Mouse (Mus musculus): ENCODE results near the gene Prph. TPM values are rescaled to one million over a fixed set of nuclear protein-coding genes. Genes with fewer than 3 reads are reported as not detected.
"Not testable (repeated sequence)": the region's sequence is repeated elsewhere in the genome, so short reads cannot be mapped to it uniquely, and the experiment has no call there.

Gene Prph
- total RNA-seq, 1 experiment from 2014 or later, result not detected

DNA sequence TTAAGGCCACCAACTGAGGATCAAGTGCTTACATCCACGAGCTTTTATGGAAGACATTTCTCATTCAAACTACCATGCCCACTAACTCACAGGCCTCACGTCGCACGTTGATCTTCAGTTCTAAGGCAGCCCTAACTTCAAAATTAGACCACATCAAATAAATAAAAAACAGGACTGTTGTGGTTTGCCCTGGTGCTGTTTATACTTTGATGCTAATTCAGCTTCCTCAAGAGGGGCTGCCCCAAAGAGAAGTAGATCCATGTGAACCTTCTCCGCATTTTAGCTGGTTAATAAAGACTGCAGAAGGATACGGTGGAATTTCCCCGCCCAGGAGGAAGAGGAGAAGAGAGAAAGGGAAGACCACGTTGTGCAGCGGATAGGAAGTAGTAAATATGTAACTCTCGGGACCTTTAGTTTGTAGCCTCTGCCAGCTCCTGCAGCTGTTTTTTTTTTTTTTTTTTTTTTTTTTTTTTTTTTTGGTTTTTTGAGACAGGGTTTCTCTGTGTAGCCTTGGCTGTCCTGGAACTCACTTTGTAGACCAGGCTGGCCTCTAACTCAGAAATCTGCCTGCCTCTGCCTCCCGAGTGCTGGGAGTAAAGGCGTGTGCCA is 10.7 kb downstream of the Prph start:
- no peak for ATAC-seq (replicated peaks; ENCODE audit: low read depth, poor library complexity, severe bottlenecking)

DNA sequence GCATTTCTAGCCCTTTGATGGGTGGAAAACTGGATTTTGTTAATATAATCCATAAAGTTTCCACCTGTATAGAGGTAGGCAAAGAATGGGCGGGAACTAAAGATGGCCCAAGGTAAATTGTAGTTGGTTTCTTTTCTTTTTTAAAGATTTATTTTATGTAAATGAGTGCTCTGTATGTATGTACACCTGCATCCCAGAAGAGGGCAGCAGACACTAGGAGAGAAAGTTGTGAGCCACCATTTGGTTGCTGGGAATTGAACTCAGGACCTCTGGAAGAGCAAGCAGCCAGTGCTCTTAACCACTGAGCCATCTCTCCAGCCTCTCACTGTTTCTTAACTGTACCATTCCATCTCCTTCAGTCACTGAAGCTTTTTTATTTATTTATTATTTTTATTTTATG is 17.0 kb downstream of the Prph start:
- no peak for ATAC-seq (replicated peaks; ENCODE audit: low read depth, poor library complexity, severe bottlenecking)

DNA sequence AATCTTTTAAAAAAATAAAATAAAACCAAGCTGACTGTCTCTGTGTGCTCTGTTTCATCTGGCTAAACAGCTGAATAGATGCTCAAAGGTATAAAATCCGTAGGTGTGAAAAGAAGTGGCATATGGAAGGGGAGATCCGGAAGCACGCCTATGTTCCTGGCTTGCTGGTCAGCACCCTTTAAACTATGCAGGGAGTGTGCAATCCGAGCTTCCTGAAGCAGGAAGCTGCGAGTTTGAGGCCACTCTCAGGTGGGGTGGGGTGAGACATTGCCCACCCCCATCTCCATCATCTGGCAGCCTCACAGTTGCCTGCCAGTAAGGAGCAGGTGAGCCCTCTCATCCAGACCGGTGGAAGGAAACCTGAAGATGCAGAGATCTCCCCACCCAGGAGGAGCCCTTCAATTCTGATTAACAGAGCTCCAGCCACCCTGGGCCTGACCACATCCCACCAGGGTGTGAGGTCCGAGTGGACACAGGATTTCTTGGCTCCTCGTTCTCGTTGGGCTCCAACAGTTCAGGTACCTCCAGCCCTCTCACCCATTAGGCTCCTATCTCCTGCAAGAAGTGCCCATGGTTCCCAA is 19.1 kb downstream of the Prph start, which contains the start of gene Troap:
Gene Troap (plus strand): TSS at position 557 of the 581 bp plus-strand sequence.
- 0 out of 2 replicates have a peak, but pooled peaks have one; percentile 0 for ATAC-seq (replicated peaks; ENCODE audit: low read depth, poor library complexity, severe bottlenecking)

DNA sequence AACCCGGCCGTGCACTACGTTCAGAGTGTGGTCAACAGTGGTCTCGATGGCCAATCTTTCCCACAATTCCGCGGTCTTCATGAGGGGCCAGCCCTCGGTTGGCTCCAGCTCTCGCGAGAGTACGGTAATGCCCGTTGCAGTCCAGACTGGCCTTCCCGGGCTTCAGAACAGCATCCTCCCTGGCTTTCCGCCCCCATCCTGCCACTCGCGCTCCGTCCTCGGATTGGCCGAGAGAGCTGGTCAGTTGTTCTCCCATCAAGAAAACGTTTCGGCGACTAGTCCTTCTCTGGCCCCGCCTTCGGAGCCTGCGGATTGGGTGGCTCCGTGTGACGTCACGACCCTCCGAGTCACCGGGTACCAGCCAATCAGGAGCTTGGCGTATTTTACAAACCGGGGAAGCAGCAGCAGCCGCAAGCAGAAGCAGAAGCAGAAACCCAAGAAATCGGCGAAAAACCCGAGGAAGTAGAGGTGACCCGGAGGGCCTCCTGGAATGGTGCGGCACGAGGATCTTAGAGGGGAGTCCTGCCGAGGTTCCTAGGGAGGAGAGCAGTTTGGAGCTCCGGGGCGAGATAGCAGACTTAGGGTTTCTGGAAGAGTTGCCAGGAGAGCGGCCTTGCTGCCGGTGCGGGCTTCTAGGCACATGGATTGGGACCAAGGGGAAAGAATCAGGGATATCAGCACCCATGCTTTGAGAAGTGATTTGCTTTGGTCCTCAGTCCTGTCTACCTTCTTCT is 19.8 kb downstream of the Prph start:
- ATAC-seq (replicated peaks; ENCODE audit: low read depth, poor library complexity, severe bottlenecking), result peak; percentile 99

DNA sequence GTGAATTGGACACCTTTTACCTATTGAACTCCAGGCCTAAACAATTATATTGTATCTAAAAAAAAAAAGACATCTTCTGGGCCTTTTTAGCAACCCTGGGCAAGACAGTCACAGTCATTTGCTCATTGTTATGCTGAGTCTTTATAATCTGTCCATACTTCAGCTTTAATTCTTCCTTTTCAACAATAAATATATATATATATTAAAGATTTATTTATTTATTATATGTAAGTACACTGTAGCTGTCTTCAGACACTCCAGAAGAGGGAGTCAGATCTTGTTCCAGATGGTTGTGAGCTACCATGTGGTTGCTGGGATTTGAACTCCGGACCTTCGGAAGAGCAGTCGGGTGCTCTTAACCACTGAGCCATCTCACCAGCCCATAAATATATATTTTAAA is 21.0 kb downstream of the Prph start:
- ATAC-seq (replicated peaks; ENCODE audit: low read depth, poor library complexity, severe bottlenecking), result not testable (repeated sequence)

DNA sequence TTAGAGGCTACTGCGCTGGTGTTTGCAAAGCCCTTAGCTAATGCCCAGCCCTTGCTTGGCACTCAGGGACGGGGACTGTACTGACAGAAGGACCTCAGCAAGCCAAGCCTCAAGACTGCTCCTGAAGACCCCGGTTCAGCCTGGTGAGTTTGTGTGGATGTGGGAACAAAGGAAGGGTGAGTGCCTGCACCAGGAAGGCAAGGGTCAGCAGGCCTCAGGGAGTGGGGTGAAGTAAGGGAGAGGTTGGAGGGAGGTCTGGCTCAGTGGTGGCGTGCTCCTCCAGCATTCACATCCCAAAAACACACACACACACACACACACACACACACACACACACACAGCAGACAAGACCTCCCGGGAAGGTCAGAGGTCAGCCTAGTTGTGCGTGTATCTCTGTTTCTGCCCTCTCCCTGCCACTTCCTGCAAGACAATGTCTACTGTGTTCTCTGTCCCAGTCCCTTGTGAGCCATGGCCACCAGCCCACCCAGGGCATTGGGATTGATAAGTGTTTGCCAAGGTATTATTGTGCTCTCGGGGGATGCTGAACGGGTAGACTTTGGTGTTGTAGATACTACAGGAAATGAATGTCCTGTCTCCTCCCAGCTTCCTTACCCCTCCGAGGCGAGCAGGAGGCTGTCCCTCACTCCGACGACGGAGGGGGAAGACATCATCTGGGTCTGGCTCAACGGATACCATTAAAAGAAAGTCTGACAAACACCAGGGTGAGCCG is 23.4 kb downstream of the Prph start:
- ATAC-seq (replicated peaks; ENCODE audit: low read depth, poor library complexity, severe bottlenecking), result no peak

DNA sequence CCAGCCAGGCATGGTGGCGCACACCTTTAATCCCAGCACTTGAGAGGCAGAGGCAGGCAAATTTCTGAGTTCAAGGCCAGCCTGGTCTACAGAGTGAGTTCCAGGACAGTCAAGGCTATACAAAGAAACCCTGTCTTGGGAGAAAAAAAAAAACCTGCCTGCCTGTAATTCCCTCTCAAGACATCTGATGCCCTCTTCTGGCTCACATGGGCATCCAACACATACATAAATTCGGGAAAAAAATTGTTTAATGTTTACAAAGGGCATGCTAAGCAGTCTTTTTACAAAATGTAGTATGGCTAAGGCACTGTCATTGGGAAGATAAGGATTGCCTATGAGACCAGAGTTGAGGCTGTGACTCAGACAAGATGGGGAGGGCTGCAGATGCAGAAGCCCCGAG is 24.8 kb downstream of the Prph start:
- no peak for ATAC-seq (replicated peaks; ENCODE audit: low read depth, poor library complexity, severe bottlenecking)

DNA sequence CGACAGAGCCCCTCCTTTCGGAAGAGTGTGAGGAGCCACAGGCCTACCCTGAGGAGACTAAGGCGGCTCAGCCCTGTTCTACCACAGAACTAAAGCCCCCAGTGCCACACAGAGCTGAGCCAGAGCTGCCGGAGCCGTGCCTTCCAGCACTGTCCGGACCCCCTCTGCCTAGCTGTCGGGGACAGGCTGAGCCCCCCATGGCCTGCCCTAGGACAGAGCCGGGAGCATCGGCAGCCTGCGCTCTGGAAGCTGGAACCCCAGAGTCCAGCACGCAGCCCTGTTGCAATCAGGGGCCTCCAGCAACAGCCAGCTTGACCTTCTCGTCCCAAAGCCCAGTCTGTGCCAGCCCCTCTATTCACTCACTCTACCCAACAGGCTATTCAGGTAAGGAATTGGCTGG is 27.3 kb downstream of the Prph start:
- ATAC-seq (replicated peaks; ENCODE audit: low read depth, poor library complexity, severe bottlenecking), result no peak

DNA sequence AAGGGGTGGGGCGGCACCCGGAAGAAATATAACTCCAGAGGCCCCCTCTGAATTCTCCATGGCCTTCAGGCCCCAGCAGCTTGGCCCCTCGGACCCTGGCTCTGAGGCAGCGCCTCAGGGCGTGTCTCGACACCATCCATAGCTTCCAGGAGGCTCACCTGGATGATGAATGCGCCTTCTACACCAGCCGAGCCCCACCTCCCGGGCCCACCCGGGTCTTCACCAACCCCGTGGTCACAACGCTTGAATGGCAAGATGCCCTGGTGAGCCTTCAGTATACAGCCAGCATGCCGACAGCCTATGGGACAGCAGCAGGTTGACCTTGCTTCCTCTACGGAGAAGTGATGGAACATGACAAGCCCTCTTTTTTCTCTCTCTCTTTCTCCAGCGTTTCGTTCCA is 27.9 kb downstream of the Prph start:
- ATAC-seq (replicated peaks; ENCODE audit: low read depth, poor library complexity, severe bottlenecking), result no peak

DNA sequence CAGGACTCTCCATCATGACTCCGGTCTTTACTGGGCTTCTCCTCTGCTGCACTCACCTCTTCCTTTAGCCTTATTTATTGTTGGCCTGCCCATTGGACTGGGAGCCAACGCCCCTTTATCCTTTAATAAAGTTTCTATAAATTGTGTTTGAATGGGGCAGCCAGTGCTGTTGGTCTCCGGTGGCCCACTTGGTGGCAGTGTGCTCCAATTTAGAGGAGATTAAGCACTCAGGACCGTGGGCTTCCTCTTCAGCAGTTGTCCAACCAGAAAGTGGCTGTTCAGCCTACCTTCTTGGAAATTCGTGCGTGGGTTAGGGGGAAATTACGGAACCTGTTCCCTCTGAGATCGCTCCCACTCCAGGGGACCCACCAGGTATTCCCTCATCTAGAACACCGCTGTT is 28.3 kb downstream of the Prph start:
- ATAC-seq (replicated peaks; ENCODE audit: low read depth, poor library complexity, severe bottlenecking), result peak; percentile 57

DNA sequence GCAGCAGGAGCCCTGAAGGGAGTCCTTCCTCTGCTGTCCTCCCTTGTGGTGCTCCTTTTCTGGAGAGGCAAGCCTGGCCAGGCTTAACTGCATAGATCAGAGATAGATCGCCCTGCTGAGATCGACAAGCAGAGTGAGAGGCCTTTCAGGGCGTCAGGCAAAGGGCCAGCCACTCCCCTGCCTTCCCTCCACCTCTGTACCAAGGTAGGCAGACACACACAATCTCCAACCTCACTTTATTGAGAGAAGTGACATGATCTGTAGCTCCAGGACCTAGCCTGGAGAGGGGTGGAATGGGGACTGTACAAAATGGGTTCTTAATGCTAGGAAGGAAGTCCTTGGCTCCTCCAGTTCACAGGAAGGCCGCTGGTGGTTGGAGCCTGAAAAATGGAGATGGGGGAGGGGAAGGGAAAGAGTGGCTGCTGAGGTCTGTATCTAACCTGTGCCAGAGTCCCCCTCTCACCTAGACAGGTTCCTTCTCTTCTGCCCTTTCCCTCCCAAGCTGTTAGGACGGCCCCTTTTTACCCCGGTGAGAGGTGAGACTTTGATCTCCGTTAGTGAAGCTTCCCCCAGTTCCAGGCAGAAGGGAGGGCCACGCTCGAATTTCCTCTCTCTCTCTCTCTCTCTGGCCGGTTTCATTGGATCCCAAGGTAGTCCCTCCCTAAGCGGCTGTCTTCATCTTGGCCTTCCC is 29.0 kb downstream of the Prph start:
- ATAC-seq (replicated peaks; ENCODE audit: low read depth, poor library complexity, severe bottlenecking), result no peak

DNA sequence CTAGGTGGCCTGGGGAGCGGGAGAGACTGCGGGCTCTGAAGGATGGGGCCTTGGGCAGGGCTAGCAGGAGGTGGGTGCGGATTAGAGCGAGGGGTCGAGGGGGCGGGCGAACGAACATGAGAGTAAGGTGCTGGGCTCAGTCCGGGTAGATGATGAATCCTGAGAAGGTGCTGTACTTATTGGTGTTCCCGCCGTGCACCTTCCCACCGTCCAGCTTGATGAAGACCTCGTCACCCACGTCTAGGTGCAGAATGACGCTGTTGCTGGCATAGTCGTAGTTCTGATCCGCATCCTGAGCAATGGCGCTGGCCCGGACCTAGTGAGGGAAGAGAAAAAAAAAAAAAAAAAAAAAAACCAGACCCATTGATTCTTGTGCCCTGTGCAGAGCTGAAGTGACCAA is 29.6 kb downstream of the Prph start:
- no peak for ATAC-seq (replicated peaks; ENCODE audit: low read depth, poor library complexity, severe bottlenecking)

DNA sequence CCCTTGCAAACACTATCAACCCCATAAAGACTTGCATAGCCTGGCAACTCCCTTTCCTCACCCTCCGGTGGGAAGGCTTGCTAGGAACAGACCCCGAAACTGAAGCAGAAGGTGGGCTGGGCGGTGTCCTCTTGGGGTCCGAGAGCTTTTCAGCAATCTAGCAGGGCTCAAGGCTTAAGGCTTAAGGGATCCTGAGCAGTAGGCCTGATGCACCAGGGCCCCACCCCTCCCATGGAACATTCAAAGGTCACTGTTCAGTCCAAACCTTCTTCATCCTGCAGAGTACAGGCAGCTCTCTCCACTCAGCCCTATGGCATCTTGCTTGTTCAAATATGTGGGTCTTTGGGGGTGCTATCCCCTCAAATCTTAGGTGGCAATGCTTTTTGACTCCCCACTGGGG is 31.0 kb downstream of the Prph start:
- ATAC-seq (replicated peaks; ENCODE audit: low read depth, poor library complexity, severe bottlenecking), result no peak

DNA sequence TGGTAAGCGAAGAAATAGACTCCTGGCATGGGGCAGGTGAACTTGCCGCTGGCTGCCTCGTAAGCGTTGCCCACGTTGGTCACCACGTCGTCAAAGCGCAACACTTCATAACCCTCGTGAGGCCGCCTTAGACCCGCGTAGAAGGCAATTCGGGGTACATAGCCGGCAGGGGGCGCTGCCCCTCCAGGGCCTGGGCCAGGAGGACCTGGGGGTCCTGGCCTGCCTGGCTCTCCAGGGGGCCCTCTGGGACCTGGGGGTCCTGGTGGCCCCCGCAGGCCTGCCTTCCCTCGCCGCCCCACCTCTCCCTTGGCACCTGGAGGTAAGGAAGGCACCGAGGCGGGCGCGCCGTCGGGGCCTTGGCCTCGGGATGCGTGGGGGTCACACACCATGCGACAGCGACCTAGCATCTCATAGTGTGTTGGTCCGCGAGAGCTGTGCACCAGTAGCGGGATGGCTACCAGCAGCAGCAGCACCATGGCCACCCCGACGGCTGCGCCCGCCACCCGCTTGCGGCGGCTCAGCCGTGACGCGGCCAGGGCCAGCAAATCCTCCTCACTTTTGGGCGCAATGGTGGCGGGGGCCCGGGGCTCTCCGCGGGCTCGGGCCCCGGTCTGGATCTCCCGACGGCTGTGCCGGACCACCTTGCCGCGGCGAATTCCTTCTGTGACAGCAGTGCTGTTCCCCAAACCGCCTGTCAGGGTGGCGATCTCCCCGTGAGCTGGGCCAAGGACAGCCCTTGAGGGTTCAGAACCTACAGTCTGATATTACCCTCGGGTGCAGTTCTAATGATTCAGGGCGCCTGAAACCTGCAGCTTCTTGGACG is 32.5 kb downstream of the Prph start, which contains the start of gene C1ql4:
Gene C1ql4 (minus strand): TSS at position 565 of the 823 bp plus-strand sequence.
- ATAC-seq (replicated peaks; ENCODE audit: low read depth, poor library complexity, severe bottlenecking), result no peak; the same call in 1 of the 2 replicates

DNA sequence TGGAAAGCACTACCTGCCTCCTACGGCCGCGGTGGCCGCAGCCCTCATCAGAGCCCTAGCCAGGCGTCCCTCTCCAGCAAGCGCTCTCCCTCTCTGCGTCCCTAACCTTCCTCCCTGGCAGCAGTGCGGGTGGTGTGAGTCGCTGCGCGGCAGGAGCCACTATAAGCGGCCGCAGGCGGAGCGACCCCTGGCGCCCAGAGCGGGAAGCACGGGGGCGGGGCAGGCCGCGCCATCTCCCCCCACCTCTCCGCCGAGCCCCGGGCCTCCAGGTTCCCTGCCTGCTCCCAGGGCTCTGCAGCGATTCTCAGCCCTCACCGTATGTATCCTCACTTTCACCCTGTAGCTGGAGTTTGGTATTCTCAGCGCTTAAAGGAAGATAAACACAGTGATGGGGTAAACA is 33.3 kb downstream of the Prph start:
- ATAC-seq (replicated peaks; ENCODE audit: low read depth, poor library complexity, severe bottlenecking), result peak; percentile 87

DNA sequence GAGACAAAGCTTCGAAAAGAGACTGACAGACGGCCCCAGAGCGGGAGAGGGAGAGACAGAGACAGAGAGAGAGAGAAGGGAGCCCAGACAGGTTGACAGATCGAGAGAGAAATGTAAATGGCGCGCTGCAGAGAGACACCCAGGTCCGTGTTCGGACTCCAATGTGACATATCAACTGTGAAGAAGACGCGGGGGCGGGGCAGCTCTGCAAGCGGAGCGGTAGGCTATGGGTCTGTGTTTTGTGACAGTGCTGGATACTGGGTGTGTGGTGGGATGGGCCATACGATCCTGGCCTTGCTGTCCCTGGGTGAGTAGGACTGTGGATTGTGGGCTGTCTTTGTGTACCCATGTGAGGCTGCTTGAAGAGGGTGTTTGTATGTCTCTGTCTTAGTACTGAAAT is 34.1 kb downstream of the Prph start:
- ATAC-seq (replicated peaks; ENCODE audit: low read depth, poor library complexity, severe bottlenecking), result no peak

DNA sequence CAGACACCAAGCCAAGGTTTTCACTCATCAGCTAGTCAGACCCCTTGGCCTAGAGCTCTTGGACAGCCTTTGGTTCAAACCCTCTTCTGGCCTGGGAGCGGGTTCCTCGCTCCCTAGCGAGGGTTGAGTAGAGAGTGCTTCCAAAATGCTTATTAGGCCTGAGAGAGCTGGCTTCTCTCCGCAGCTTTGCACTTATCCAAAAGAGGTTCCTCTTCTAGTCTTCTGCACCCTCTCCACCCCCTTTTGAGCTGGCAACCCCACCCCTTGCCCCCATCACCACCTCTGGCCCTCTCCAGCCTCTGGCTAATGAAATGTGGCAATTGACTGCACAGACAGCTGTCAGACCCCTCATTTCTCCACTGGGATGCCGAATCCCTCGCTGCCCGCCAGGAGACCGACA is 37.9 kb downstream of the Prph start, which contains the start of gene Dnajc22:
Gene Dnajc22 (plus strand): TSS at position 301 of the 400 bp plus-strand sequence.
- no peak for ATAC-seq (replicated peaks; ENCODE audit: low read depth, poor library complexity, severe bottlenecking)

DNA sequence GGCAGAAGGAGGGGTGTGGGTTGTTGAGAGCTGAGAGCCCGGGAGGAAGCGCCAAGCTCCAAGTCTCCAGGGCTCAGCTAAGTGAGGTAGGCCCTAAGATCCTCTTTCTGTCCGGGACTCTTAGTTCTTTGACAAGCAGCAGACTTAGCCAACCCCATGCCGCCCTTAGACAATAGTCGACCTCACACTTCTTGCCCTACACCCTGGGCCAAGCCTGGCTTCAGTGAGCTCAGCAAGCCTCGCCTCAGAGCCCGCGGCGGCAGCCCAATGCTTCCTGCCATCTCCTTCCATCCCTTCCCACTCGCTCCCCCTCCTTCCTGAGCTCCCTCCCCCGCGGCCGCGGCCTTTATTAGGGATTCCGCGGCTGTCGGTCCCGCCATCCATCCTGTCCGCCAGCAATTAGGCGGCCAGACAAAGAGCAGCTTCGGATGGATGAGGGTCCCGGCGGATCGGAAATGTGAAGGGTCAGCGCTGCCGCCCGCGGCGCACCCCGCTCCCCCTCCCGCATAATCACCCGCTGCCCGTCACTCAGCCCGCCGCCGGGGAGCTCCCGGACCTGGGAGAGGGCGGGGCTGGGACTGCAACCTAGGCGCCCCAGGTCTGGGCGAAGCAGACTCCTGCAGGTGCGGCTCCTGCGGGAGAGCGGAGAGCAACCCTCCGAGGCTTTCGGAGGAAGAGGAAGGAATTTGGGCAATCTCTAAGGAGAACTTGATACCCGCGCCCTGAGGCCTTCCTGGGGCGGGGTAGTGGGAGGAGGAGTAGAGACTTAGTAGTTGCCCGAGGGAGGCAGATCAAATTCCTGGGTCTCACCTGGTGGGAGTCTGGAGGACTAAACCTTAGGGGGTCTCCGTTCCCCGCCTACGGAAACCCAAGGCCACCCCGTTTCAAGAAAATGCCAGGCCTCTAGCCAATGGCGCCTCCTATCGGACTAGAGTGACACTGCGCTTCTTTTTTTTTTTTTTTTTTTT is 38.6 kb downstream of the Prph start:
- peak; percentile 67 for ATAC-seq (replicated peaks; ENCODE audit: low read depth, poor library complexity, severe bottlenecking)

All from common myeloid progenitor, adult 5-6 weeks (primary cell).